Mouse (Mus musculus) cerebral cortex, adult 2 months (tissue): ENCODE data around the gene Gm44790.

Experiments
- WGBS: fragments of 180-500 bp; shearing (Covaris S2); methylation state at CpG from one replicate; pipeline ENCODE4 v1.1.7; 2018; 5-methylcytosine and 5-hydroxymethylcytosine counted together

Gene Gm44790

DNA sequence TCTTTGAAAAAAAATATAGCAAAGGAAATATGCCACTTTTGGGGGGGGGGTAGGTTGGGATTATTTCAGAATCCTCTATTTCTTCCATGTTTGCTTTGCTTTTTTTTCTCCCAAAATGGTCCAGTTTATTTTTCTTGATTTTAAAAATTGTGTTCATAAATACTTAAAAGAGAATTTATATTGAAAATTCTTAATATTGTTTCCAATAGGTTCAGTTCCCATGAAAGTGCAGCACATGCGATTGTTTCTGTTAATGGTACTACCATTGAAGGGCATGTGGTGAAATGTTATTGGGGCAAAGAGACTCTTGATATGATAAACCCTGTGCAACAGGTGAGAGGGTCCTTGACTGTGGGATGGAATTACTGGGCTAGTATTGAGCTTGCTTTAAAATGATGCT lies at the start of gene Gm44790:
TSS of gene Gm44790 (plus strand) at position 301 of the 400 bp plus-strand sequence.
- 99% methylated on average over 1 of the region's 1 CpGs for WGBS

DNA sequence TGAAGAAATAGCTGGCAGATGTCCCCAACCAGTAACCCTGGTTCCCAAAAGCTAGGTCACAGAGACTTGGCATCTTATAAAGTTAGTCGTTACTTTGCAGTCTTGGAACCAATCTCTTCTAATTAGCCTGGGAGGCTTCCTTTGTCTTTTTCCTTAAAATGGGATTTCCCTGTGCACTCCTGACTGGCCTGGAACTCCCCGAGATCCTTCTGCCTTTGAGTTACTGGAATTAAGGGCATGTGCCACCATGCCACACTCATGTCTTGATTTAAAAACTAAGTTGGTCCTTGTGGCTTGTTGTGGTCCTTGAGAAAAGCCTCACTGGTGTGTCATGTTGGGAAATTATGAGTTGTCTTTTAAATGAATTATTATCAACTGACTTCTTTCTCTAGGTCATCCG lies 48.1 kb upstream of the Gm44790 start:
- 69% methylated on average over 3 of the region's 3 CpGs for WGBS

- 70% methylated on average over 8 of the region's 8 CpGs for WGBS
Measured at GRCm38 (mm10) chr6:86380112-86380511, 46.3 kb upstream of the Gm44790 start.

GRCm38 (mm10) chr6:86383370-86383769 lies 43.1 kb upstream of the Gm44790 start:
- whole genome bisulfite sequencing, result 54% methylated on average over 16 of the region's 16 CpGs

DNA sequence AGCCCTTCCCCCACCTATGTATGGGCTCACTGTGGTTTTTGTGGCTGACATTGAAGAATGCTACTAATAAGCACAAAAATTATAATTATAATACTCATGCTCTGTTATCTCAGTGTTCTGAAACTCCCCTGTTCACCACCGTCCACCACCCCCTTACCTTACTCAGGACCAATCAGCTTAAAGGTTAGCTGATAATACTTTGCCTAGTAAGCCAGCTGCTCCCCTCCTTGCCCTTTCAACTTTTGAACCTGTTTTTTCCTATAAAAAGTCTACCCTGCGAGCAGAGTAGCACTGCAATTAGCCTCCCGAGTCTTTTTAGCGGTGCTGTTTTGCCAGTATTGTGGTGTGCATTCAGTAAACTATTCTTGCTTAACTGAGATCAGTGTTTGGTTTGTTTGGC lies 41.8 kb upstream of the Gm44790 start:
- WGBS, result 71% methylated on average over 4 of the region's 4 CpGs

DNA sequence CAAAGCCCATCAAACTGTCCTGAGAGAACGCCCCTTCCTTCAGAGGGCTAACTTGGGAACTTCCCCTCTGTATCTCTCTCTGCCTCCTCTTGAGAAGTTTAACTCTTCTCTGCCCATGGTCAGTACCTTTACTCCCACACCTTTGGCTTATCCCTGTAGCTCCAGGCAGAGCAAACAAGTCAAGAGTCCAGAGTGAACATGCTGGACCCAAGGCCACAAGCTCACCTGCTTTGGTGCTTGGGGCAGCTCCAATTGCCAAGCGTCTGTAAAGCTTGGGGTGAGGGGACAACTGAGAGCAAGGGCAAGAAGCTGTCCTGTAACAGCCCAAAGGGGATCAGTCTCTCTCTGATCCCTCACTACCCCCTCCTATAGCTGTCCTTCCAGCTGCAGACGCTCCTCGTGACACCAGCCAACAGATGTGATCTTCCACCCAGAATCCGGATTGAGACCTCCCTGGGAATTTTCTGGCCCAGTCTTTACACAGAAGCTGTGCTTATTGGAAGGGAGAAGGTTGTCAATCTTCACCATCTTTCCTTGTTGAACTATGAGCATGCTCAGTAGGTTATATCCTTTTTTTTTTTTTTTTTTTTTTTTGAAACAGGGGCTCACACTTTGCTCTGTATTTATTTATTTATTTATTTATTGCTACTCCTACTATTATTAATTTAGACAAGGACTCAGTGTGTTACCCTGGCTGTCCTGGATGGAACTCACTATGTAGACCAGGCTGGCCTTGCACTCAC lies 40.9 kb upstream of the Gm44790 start:
- WGBS, result 87% methylated on average over 5 of the region's 5 CpGs

DNA sequence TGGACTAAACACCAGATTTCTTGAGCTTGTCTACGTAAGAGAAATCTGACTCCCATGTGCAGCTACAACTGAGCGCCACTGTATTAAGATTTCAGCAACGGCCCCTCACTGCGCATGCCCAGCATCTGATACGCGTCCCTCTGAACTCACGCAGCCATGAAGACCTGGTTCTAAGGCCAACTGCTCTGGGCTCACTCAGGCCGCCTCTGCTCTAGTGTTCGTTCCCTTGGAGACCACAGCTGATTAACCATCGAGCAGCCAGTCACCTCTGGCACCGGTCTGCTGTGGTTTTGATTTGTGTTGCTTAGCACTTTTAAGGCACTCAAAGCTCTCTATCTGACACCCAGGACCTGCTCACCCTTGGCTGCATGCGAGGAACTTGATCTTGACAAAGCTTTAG lies 39.1 kb upstream of the Gm44790 start:
- WGBS, result 84% methylated on average over 12 of the region's 12 CpGs

DNA sequence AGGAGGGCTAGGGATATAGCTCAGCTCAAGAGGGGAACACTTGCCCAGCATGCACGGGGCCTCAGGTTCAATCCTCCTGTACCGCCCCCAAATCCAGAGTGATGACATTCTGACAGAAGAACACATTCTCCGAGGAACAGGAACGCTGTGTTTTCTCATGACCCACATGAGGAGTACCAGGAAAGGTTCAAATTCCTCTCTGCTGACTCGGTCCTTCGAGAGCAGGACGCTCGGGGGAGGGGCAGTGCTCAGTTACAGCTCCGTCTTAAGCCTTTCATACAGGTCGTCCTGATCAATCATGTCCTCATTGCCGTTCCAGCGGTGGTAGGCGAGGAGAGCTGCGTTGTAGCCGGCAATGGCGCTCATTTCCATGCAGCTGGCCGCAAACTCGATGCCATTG lies 38.0 kb upstream of the Gm44790 start:
- WGBS, result 88% methylated on average over 18 of the region's 18 CpGs

- 84% methylated on average over 5 of the region's 5 CpGs for WGBS
Measured at GRCm38 (mm10) chr6:86391326-86391725, 35.1 kb upstream of the Gm44790 start.

GRCm38 (mm10) chr6:86393187-86393586 lies 33.3 kb upstream of the Gm44790 start:
- 100% methylated on average over 1 of the region's 1 CpGs for WGBS

GRCm38 (mm10) chr6:86394078-86394720 lies 32.3 kb upstream of the Gm44790 start:
- WGBS, result 76% methylated on average over 17 of the region's 17 CpGs

GRCm38 (mm10) chr6:86395021-86395420 lies 31.4 kb upstream of the Gm44790 start:
- 67% methylated on average over 9 of the region's 9 CpGs for WGBS

DNA sequence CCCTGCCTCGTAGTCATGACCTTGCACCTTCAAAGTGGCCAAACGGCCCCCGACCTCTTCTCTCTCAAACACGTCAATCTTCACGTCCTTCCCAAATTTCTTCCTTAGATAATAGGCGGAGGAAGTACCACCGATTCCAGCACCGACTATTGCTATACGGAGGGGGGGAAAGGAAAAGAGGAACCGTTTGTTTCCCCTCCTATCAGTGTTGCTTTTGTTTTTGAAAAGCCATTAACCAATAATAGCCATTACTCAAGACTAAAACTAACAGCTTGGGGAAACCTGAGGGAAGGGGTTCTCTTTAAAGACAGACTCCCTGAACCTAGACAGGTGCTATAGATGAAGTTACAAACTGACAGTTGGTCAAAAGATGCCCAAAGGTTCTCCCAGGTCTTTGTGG lies 30.5 kb upstream of the Gm44790 start:
- 6% methylated on average over 10 of the region's 10 CpGs for WGBS

DNA sequence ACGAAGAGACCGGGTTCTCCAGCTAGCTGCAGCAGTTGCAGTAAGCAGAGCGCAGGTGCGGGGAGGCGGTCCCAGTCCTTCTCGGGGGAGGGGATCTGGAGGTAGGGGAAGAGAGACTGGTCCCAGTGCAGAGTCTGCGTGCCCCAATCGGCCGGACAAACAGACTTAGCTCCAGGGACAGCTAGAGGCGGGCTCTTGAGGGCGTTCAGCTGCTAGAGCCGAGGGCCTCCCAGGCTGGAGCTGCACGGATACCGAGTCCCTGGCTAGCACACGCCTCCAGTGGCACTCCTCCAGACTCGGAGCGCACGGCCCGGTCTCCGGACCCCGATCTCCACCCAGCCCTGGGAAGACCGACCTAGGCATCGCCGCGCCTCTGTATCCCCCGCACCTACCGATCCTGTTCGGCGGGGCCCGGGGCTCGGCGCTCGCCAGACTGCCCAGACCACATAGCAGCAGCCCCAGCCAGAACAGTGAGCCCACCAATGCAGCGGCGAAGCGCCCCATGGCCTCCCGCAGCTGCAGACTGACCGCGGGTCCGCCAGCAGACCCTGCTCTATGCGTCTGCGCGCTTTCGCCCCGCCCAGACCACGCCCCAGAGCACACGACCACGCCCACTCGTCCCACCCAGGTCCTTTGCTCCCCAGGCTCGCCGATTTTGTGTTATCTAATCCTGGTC lies 29.7 kb upstream of the Gm44790 start, which contains the start of gene Pcyox1:
TSS of gene Pcyox1 (minus strand) at position 574 of the 676 bp plus-strand sequence.
- WGBS, result under 1% methylated on average over 51 of the region's 51 CpGs

DNA sequence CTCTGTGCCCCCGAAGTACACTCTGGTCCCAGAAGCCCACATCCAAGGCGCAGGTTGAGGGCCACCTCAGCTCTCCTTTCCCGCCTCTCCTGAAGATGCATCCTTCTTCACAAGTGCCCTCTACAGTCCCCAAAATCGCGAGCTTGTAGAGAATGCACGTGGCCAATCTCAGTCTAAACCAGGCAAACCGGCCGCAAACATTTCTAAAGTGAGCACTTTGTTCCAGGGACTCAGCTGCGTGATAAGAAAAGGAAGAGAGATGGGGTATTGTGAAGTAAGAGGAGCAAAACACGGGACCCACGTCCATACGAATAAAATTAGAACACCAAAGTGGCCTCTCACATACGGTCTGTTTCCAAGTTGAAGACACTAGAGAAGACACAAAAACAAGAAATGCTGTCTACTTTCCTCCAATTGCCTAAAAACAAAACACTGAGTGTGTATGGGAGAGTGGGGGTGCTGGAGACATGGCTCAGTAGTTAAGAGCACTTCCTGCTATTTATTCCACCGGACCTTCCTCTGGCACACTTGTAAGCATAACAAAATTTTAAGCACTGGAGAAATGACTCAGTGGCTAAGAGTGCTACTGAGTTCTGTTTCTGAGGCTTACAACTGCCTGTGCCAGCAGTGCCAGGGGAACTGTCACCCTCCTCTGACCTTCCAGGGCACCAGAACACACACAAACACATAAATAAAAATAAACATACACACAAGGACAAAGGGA lies 29.0 kb upstream of the Gm44790 start:
- under 1% methylated on average over 14 of the region's 14 CpGs for WGBS

DNA sequence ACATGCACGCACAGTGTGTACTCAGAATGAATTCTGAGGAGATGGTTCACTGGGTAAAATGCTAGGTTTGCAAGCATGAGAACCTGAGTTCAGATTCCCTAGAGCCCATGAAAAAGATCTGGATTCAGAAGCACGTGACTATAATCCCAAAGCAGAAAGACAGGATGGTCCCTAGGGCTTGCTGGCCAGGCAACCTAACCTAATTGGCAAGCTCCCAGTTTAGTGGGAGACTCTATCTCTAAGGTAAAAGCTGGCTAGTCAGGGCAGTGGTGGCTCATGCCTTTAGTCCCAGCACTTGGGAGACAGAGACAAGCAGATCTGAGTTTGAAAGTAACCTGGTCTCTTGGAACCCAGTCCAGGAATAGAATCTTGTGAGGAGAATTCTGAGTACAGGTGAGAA lies 27.5 kb upstream of the Gm44790 start:
- WGBS, result 84% methylated on average over 2 of the region's 2 CpGs

GRCm38 (mm10) chr6:86399995-86400394 lies 26.5 kb upstream of the Gm44790 start:
- 79% methylated on average over 2 of the region's 2 CpGs for WGBS

DNA sequence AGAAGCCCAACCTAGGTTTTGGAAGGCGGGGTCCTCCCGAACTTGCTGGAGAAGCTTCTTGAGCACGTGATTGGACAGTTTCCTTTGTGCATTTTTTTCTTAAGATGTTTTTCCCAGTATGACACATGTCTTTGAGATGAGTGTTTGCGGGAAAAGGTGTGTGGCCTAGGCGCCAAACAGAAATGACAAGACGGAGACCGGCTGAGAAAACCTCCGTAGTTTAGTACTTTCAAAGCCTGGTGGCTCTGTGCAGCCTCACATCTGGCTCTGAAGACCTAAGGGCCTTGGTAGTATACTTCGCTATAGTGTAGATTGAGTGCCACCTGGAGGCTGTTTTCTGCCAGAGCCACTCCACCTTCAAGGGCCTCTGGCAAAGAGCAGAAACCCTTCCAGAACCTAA lies 25.5 kb upstream of the Gm44790 start:
- WGBS, result 11% methylated on average over 9 of the region's 9 CpGs

- WGBS, result 30% methylated on average over 12 of the region's 12 CpGs
Measured at GRCm38 (mm10) chr6:86402681-86403607, 23.5 kb upstream of the Gm44790 start.

- under 1% methylated on average over 15 of the region's 15 CpGs for WGBS
Measured at GRCm38 (mm10) chr6:86403728-86404099, 22.7 kb upstream of the Gm44790 start.
